Mouse (Mus musculus): Measurements from ENCODE around the gene Lsm14a. TPM values are rescaled to one million over a fixed set of nuclear protein-coding genes. Genes with fewer than 3 reads are reported as not detected.

The Lsm14a gene
- total RNA-seq, 2 experiments from 2014 or later = 129 to 158 TPM

DNA sequence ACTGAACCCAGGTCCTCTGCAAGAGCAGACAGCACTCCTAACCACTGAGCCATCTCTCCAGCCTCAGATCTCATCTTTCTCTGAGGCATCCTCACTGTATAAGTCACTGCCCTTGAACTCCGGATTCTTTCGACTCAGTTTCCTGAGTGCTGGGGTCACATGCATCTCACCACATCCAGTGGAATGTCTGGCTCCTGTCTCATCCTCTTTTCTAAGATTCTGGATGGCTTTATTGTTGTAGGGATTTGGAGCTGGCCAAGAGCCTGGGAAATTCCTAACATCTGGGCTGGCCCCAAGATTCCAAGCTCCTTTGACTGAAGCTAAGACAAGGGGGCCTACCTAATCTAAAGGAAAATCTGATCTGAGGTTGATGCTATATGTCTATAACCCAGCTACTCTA is 74.0 kb downstream of the Lsm14a start:
- ATAC-seq (replicated peaks; ENCODE audit: low FRiP score, poor library complexity, severe bottlenecking) = no peak

GRCm38 (mm10) chr7:34317901-34318476 is 75.1 kb downstream of the Lsm14a start:
- no peak for ATAC-seq (replicated peaks; ENCODE audit: low FRiP score, poor library complexity, severe bottlenecking)

DNA sequence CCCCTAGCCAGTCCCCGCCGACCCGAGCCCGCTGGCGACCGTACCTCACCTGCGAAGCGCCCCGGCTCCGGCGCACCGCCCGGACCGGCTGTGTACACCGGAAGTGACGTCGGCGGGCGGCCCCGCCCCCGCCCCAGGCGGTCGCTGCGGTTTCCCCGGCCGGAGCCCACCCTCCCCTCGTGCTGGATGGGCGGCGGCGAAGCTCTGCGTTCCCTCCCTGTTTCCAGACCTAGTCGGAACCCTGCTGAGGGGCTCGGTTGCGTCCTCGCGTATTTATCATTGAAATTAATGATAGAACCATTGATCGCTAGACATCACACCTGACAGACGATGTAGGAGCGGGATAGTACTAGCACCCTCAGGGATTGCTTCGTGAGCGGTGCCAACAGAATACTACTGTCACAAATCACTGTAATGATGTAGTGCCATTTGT is 79.7 kb downstream of the Lsm14a start, which contains the start of gene 4931406P16Rik:
4931406P16Rik (minus strand) TSS at position 109 of the 433 bp plus-strand sequence.
- peak; percentile 89 for ATAC-seq (replicated peaks; ENCODE audit: low FRiP score, poor library complexity, severe bottlenecking)

DNA sequence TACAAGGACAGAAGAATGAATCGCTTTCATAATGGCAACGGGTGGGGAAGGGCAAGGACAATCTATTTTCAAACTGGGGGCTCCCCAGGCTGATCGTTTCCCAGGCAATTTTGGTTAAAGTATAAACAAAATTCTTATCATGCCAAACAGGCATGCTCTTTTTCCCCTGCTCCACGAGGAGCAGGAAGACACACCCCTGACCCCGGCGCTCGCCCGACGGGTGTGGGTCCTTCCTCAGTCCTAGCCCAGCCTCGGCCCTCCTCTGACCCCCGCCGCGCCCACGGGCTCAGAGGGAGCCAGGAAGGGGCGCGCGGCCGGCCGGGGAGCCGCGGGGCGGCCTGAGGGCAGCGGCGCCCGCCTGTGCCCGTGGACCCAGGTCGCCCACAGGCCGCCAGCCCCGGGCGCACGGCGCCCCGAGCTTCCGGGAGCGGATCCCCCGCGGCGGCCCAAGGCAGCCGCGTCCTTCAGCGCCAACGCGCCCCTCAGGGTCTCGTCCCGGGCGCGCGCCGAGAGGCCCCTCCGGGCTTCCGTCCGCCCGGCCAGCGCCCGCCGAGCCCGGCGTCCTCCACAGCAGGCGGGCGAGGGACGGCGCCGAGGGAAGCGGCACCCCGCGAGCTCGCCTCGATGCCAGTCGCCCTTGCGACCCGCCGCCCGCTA is 80.2 kb downstream of the Lsm14a start:
- peak; percentile 82 for ATAC-seq (replicated peaks; ENCODE audit: low FRiP score, poor library complexity, severe bottlenecking)

DNA sequence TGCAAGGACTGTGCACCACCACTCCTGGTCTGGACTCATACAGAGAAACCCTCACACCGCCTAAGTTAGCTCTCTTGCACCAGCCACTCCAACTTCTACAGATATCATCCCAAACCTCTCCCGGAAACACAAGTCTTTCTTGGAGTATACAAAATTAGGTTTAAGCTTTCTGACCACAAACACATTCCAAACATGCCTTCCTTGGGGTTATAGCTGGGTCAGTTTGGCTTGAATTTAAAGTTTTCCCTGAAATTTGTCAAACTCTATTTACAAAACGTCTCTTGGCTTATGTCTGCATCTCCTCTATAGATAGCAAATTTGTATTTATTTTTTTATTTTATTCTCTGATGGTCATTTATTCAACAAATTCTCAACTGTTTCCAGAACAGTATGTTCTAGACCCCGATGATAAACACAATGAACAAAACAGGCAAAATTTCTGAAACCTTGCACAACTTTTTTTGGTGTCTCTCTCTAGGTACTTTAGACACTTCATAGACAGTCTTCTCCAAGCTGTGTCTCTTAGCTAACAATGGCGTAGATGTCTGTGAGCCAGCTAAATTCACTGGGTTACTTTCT is 83.8 kb downstream of the Lsm14a start:
- ATAC-seq (replicated peaks; ENCODE audit: low FRiP score, poor library complexity, severe bottlenecking) = no peak

DNA sequence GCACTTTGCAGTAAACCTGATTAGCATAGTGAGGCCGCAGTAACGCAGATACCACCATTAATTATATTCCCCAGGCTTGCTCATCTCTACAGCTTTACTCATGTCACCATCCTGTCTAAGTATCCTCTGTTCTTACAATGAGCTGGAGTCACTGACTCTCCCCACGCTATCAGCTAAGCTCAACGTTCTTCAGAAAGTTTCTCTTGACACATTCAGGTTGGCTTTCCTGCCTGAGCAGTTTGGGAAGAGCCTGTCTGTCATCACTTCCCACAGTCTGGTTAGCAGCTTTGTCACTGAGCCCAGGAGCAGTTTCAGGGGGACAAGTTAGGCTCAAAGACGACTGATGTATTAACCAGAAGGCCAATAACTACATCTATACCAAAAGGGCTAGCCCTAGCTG is 84.5 kb downstream of the Lsm14a start:
- no peak for ATAC-seq (replicated peaks; ENCODE audit: low FRiP score, poor library complexity, severe bottlenecking)

- no peak for ATAC-seq (replicated peaks; ENCODE audit: low FRiP score, poor library complexity, severe bottlenecking)
Observed at GRCm38 (mm10) chr7:34305454-34305853, 87.7 kb downstream of the Lsm14a start.

- ATAC-seq (replicated peaks; ENCODE audit: low FRiP score, poor library complexity, severe bottlenecking) = no peak
Observed at GRCm38 (mm10) chr7:34302651-34303050, 90.5 kb downstream of the Lsm14a start.

GRCm38 (mm10) chr7:34301952-34302351 is 91.2 kb downstream of the Lsm14a start:
- ATAC-seq (replicated peaks; ENCODE audit: low FRiP score, poor library complexity, severe bottlenecking) = no peak

GRCm38 (mm10) chr7:34298818-34299217 is 94.3 kb downstream of the Lsm14a start:
- no peak for ATAC-seq (replicated peaks; ENCODE audit: low FRiP score, poor library complexity, severe bottlenecking)

DNA sequence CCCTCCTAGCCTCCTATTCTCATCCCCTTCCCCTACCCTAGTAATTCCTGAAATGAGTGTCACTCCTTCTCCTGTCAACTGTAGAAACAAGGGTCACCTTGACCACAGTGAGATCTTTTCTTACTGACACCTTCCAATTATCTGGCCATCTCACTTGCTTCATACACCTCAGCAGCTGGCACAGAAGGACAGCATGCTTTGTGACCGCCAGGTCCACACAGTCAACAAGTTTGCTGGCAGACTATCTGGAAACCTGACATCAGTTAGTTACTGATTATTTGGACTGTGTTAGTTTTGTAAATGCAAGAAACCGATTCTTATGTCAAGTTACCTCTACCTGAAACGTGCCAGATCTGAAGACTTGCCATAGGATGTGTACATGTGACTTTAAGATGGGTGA is 97.0 kb downstream of the Lsm14a start:
- ATAC-seq (replicated peaks; ENCODE audit: low FRiP score, poor library complexity, severe bottlenecking) = no peak

Other genes with a start within 250 kb of the Lsm14a start
- 86.9 and 130 TPM in 2 replicates for gene Uba2, start 223.7 kb downstream of the Lsm14a start, total RNA-seq (2015; ENCODE audit: low replicate concordance)
- 52.3 and 91.5 TPM in 2 replicates for gene Uba2, start 223.7 kb downstream of the Lsm14a start, total RNA-seq (2017; ENCODE audit: low replicate concordance)
- 8.3 and 26.0 TPM in 2 replicates for gene Pdcd2l, start 196.7 kb downstream of the Lsm14a start, total RNA-seq (2015; ENCODE audit: low replicate concordance)
- 2.0 and 15.0 TPM in 2 replicates for gene Pdcd2l, start 196.7 kb downstream of the Lsm14a start, total RNA-seq (2017; ENCODE audit: low replicate concordance)
- gene Gpi1, start 163.0 kb downstream of the Lsm14a start, total RNA-seq (2015; ENCODE audit: low replicate concordance) = 91.5 and 119 TPM in 2 replicates
- gene Gpi1, start 163.0 kb downstream of the Lsm14a start, total RNA-seq (2017; ENCODE audit: low replicate concordance) = 60.7 and 90.5 TPM in 2 replicates
- not detected in 2 replicates for gene Gm6096, start 142.3 kb downstream of the Lsm14a start, total RNA-seq (2015; ENCODE audit: low replicate concordance)
- 3.3 TPM in 1 of 2 replicates, not detected in the other for gene Gm6096, start 142.3 kb downstream of the Lsm14a start, total RNA-seq (2017; ENCODE audit: low replicate concordance)
- 44.0 and 52.8 TPM in 2 replicates for gene 4931406P16Rik, start 79.8 kb downstream of the Lsm14a start, total RNA-seq (2015; ENCODE audit: low replicate concordance)
- 32.6 and 35.5 TPM in 2 replicates for gene 4931406P16Rik, start 79.8 kb downstream of the Lsm14a start, total RNA-seq (2017; ENCODE audit: low replicate concordance)

All from erythroid progenitor cell, adult 5-6 weeks (primary cell).